Mouse (Mus musculus) intestine, embryonic 16.5 days (tissue): ENCODE measurements around the gene Sptb. TPM values are rescaled to one million over a fixed set of nuclear protein-coding genes. Genes with fewer than 3 reads are reported as not detected.

ENCODE experiments used
- ATAC-seq: fragments of 200-750 bp; cut with Nextera tagmentation; 2 replicates; pipeline ENCODE4 v1.8.0; 2017; ENCODE audit warnings: moderate TSS enrichment, moderate library complexity
- H3K27ac ChIP-seq: fragments of 300-500 bp; sonication (generic); 2 replicates; pipeline ENCODE4 v1.5.1; 2014; ENCODE audit warnings: mild to moderate bottlenecking, low read length
- H3K27me3 ChIP-seq: fragments of 300-500 bp; sonication (generic); replicated peaks from 2 replicates; pipeline ENCODE4 v1.6.1; 2014; ENCODE audit warnings: low read length, control low read depth, mixed read lengths; ENCODE audit not compliant: control insufficient read depth, insufficient read depth
- H3K36me3 ChIP-seq: fragments of 300-500 bp; sonication (generic); 2 replicates; pipeline ENCODE4 v1.6.1; 2014; ENCODE audit warnings: low read length, control low read depth; ENCODE audit not compliant: control insufficient read depth, insufficient read depth
- H3K4me1 ChIP-seq: fragments of 300-500 bp; sonication (generic); 2 replicates; pipeline ENCODE4 v1.6.1; 2014; ENCODE audit warnings: low read length, control low read depth, mixed read lengths; ENCODE audit not compliant: control insufficient read depth, insufficient read depth
- H3K4me2 ChIP-seq: fragments of 300-500 bp; sonication (generic); 2 replicates; pipeline ENCODE4 v1.6.1; 2014; ENCODE audit warnings: low read depth, low read length, control low read depth
- H3K4me3 ChIP-seq: fragments of 300-500 bp; sonication (generic); 2 replicates; pipeline ENCODE4 v1.5.1; 2014; ENCODE audit warnings: mild to moderate bottlenecking, low read length
- H3K9ac ChIP-seq: fragments of 300-500 bp; sonication (generic); 2 replicates; pipeline ENCODE4 v1.6.1; 2014; ENCODE audit warnings: low read depth, low read length
- H3K9me3 ChIP-seq: fragments of 300-500 bp; sonication (generic); 2 replicates; pipeline ENCODE4 v1.6.1; 2016; ENCODE audit warnings: low read length, control low read depth; ENCODE audit not compliant: control insufficient read depth
- WGBS: fragments of 180-500 bp; shearing (Covaris S2); extraction: QIAGEN DNeasy Blood & Tissue Kit; methylation state at CpG from one replicate; pipeline ENCODE4 v1.1.7; 2014; 5-methylcytosine and 5-hydroxymethylcytosine counted together
- polyA plus RNA-seq: library from polyadenylated mRNA; unstranded; fragments of >200 nt; fragmentation: Nextera tagmentation; extraction: Ambion mirVana; gene quantifications from 2 replicates; pipeline ENCODE4 v1.2.1, GENCODE M21; 2015

The Sptb gene
- polyA plus RNA-seq, 1 experiment from 2014 or later, result 1.2 TPM

GRCm38 (mm10) chr12:76708956-76709794, 1.2 kb downstream of the Sptb start:
- H3K9me3 ChIP-seq, result no peaks in the 10 kb centered on the region
- H3K4me2 ChIP-seq, result peak overlapping the region; percentile 100
- H3K9ac ChIP-seq, result peak overlapping the region; percentile 73
- H3K4me1 ChIP-seq, result peaks cover 12% of the 10 kb centered on the region
- H3K27me3 ChIP-seq, result peaks cover 24% of the 10 kb centered on the region
- H3K36me3 ChIP-seq, result no peaks in the 10 kb centered on the region
- WGBS, result 9% methylated on average over 34 of the region's 34 CpGs
- ATAC-seq, result peak; percentile 58
- H3K4me3 ChIP-seq, result peak overlapping the region; percentile 74
- no peak overlapping the region for H3K27ac ChIP-seq

GRCm38 (mm10) chr12:76708181-76708580, 2.2 kb downstream of the Sptb start:
- ATAC-seq, result no peak
- H3K4me1 ChIP-seq, result peaks cover 12% of the 10 kb centered on the region
- peaks cover 23% of the 10 kb centered on the region for H3K27me3 ChIP-seq
- no peak overlapping the region for H3K9ac ChIP-seq
- WGBS, result 79% methylated on average over 3 of the region's 3 CpGs
- H3K4me2 ChIP-seq, result no peak overlapping the region
- no peak overlapping the region for H3K27ac ChIP-seq
- H3K9me3 ChIP-seq, result no peaks in the 10 kb centered on the region
- no peak overlapping the region for H3K4me3 ChIP-seq
- no peaks in the 10 kb centered on the region for H3K36me3 ChIP-seq

GRCm38 (mm10) chr12:76696380-76696935, 13.9 kb downstream of the Sptb start:
- 80% methylated on average over 13 of the region's 13 CpGs for WGBS

GRCm38 (mm10) chr12:76695773-76696172, 14.6 kb downstream of the Sptb start:
- H3K9me3 ChIP-seq, result no peaks in the 10 kb centered on the region
- 0 out of 2 replicates have a peak, but pooled peaks cover 2% of the 10 kb centered on the region for H3K27me3 ChIP-seq
- peaks cover 3% of the 10 kb centered on the region; the same call in 1 of the 2 replicates for H3K4me1 ChIP-seq
- H3K27ac ChIP-seq, result no peak overlapping the region
- WGBS, result 69% methylated on average over 5 of the region's 5 CpGs
- ATAC-seq, result no peak
- H3K9ac ChIP-seq, result no peak overlapping the region
- no peaks in the 10 kb centered on the region for H3K36me3 ChIP-seq
- no peak overlapping the region for H3K4me3 ChIP-seq
- no peak overlapping the region for H3K4me2 ChIP-seq

More at GRCm38 (mm10) chr12:76696380-76696935, 13.9 kb downstream of the Sptb start:
- Histone ChIP-seq H3K4me2 (no peak overlapping the region), H3K9ac (no peak overlapping the region), H3K9me3 (no peaks in the 10 kb centered on the region), H3K27ac (no peak overlapping the region), H3K27me3 (0 out of 2 replicates have a peak, but pooled peaks cover 2% of the 10 kb centered on the region), H3K4me3 (no peak overlapping the region), H3K4me1 (peaks cover 3% of the 10 kb centered on the region; the same call in 1 of the 2 replicates), H3K36me3 (no peaks in the 10 kb centered on the region)
- ATAC-seq, result no peak

GRCm38 (mm10) chr12:76694801-76695505, 15.4 kb downstream of the Sptb start:
- H3K9ac ChIP-seq, result peak overlapping the region; percentile 48
- peaks cover 3% of the 10 kb centered on the region; the same call in 1 of the 2 replicates for H3K4me1 ChIP-seq
- H3K36me3 ChIP-seq, result no peaks in the 10 kb centered on the region
- H3K4me3 ChIP-seq, result peak overlapping the region; percentile 24
- H3K27ac ChIP-seq, result no peak overlapping the region
- ATAC-seq, result peak; percentile 44; the same call in 1 of the 2 replicates
- H3K9me3 ChIP-seq, result no peaks in the 10 kb centered on the region
- H3K27me3 ChIP-seq, result 0 out of 2 replicates have a peak, but pooled peaks cover 2% of the 10 kb centered on the region
- H3K4me2 ChIP-seq, result peak overlapping the region; percentile 48
- 8% methylated on average over 17 of the region's 17 CpGs for WGBS

GRCm38 (mm10) chr12:76687498-76688200, 22.7 kb downstream of the Sptb start:
- Histone ChIP-seq H3K27me3 (no peaks in the 10 kb centered on the region), H3K4me3 (no peak overlapping the region), H3K27ac (no peak overlapping the region), H3K4me2 (no peak overlapping the region), H3K9ac (no peak overlapping the region), H3K9me3 (no peaks in the 10 kb centered on the region), H3K4me1 (no peaks in the 10 kb centered on the region), H3K36me3 (no peaks in the 10 kb centered on the region)
- 73% methylated on average over 10 of the region's 10 CpGs for WGBS
- ATAC-seq, result no peak

GRCm38 (mm10) chr12:76685647-76686046, 24.7 kb downstream of the Sptb start:
- 91% methylated on average over 3 of the region's 3 CpGs for WGBS
- H3K4me1 ChIP-seq, result no peaks in the 10 kb centered on the region
- ATAC-seq, result no peak
- no peak overlapping the region for H3K9ac ChIP-seq
- H3K4me2 ChIP-seq, result no peak overlapping the region
- no peak overlapping the region for H3K4me3 ChIP-seq
- H3K27me3 ChIP-seq, result no peaks in the 10 kb centered on the region
- no peak overlapping the region for H3K27ac ChIP-seq
- no peaks in the 10 kb centered on the region for H3K36me3 ChIP-seq
- no peaks in the 10 kb centered on the region for H3K9me3 ChIP-seq

- H3K4me1 ChIP-seq, result no peaks in the 10 kb centered on the region
- no peaks in the 10 kb centered on the region for H3K36me3 ChIP-seq
- 66% methylated on average over 6 of the region's 6 CpGs for WGBS
- no peak overlapping the region for H3K27ac ChIP-seq
- 0 out of 2 replicates have a peak overlapping the region, but pooled peaks have one; percentile 14 for H3K9ac ChIP-seq
- H3K4me3 ChIP-seq, result no peak overlapping the region
- no peaks in the 10 kb centered on the region for H3K27me3 ChIP-seq
- no peak overlapping the region for H3K4me2 ChIP-seq
- ATAC-seq, result no peak
- H3K9me3 ChIP-seq, result no peaks in the 10 kb centered on the region
Observed at GRCm38 (mm10) chr12:76684493-76684892, 25.9 kb downstream of the Sptb start.

- H3K27ac ChIP-seq, result no peak overlapping the region
- no peak for ATAC-seq
Observed at GRCm38 (mm10) chr12:76681937-76682336, 28.4 kb downstream of the Sptb start.

More at GRCm38 (mm10) chr12:76681937-76682336, 28.4 kb downstream of the Sptb start:
- Histone ChIP-seq H3K27me3 (no peaks in the 10 kb centered on the region), H3K36me3 (no peaks in the 10 kb centered on the region), H3K4me3 (no peak overlapping the region), H3K9me3 (no peaks in the 10 kb centered on the region), H3K4me1 (no peaks in the 10 kb centered on the region), H3K4me2 (no peak overlapping the region), H3K9ac (no peak overlapping the region)
